Mouse (Mus musculus): ENCODE results near the gene Dusp15.

GRCm38 (mm10) chr2:152928988-152929370 lies 22.5 kb downstream of the Dusp15 start:
- no peak for TF ChIP-seq FLI1 (IDR thresholded peaks at IDR 0.05; ENCODE audit: low read length)
- TF ChIP-seq GATA1 (IDR thresholded peaks at IDR 0.05; ENCODE audit: borderline replicate concordance, low read length), result no peak
